Mouse (Mus musculus) E14TG2a.4 (cell line): ENCODE results near the gene Nkiras1.

Experiments used
- H3K27me3 ChIP-seq: 2 replicates; pipeline ENCODE4 v1.6.1; 2014; ENCODE audit warnings: low read length, control low read depth; ENCODE audit not compliant: insufficient read depth
- H3K36me3 ChIP-seq: 2 replicates; pipeline ENCODE4 v1.6.1; 2014; ENCODE audit warnings: low read length, control low read depth; ENCODE audit not compliant: insufficient read depth
- H3K4me1 ChIP-seq: replicated peaks from 2 replicates; pipeline ENCODE4 v1.6.1; 2014; ENCODE audit warnings: low read depth, low read length, control low read depth
- H3K4me3 ChIP-seq: replicated peaks from 2 replicates; pipeline ENCODE4 v1.5.1; 2014; ENCODE audit warnings: mild to moderate bottlenecking, low read length
- H3K9me3 ChIP-seq: 2 replicates; pipeline ENCODE4 v1.6.1; 2014; ENCODE audit warnings: low read length, control low read depth
- CTCF ChIP-seq: conservative IDR thresholded peaks from 2 replicates; pipeline ENCODE4 v1.5.1; 2014; ENCODE audit warnings: low read length
- NANOG ChIP-seq: IDR thresholded peaks from 2 replicates; pipeline ENCODE4 v1.6.1; 2014; ENCODE audit warnings: borderline replicate concordance, low read length, mixed read lengths
- POU5F1 ChIP-seq: IDR thresholded peaks from 2 replicates; pipeline ENCODE4 v1.6.1; 2014; ENCODE audit warnings: low read length, borderline replicate concordance

Gene Nkiras1

GRCm38 (mm10) chr14:18297441-18297840, 26.5 kb downstream of the Nkiras1 start:
- Histone ChIP-seq H3K36me3 (no peaks in the 10 kb centered on the region), H3K4me1 (no peaks in the 10 kb centered on the region), H3K27me3 (no peaks in the 10 kb centered on the region), H3K9me3 (no peaks in the 10 kb centered on the region), H3K4me3 (no peak overlapping the region)
- TF ChIP-seq NANOG (no peak), POU5F1 (no peak), CTCF (no peak)

DNA sequence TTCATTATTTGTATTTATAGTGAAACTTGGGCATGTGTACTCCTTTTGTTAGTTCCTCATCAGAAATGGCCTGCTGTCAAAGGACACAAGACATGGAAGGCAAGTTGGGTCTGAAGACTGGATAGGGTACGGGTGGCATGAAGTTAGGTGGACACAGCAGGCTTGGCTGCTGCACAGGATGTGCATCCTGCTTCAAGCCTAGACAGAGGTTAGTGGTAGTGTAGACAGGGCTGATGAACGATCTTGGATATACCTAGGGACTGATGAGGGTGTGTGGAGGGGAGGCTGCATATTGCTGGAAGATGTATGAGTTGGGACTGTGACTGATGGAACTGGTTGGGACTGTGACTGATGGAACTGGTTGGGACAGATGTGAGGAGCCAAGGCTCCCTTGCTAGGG, 27.9 kb downstream of the Nkiras1 start:
- no peaks in the 10 kb centered on the region for H3K27me3 ChIP-seq
- no peaks in the 10 kb centered on the region for H3K36me3 ChIP-seq
- no peaks in the 10 kb centered on the region for H3K4me1 ChIP-seq
- no peaks in the 10 kb centered on the region for H3K9me3 ChIP-seq
- H3K4me3 ChIP-seq: no peak overlapping the region
- no peak for TF ChIP-seq CTCF
- TF ChIP-seq NANOG: no peak
- TF ChIP-seq POU5F1: no peak

DNA sequence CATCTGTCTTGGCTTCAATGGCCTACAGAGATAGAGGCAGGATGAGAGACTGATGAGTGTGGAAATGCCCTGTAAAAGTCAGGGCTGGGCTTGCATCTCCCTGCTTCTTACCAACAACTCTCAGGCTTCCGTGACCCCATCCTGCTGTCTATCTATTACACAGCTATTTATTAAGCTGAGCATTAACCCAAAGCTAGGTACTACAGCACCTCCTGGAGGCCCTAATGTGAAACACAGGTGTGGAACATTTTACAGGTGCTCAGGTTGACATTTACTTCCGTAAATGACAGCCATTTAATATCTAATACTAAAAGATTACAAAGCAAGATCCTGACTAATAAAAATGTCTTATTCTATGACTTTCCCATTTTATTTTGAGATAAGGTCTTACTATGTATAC, 29.7 kb downstream of the Nkiras1 start:
- Histone ChIP-seq H3K36me3 (no peaks in the 10 kb centered on the region), H3K4me3 (no peak overlapping the region), H3K9me3 (no peaks in the 10 kb centered on the region), H3K27me3 (no peaks in the 10 kb centered on the region), H3K4me1 (no peaks in the 10 kb centered on the region)
- no peak for TF ChIP-seq NANOG
- peak; percentile 56 for TF ChIP-seq CTCF

GRCm38 (mm10) chr14:18301591-18301990, 30.7 kb downstream of the Nkiras1 start:
- Histone ChIP-seq H3K9me3 (no peaks in the 10 kb centered on the region), H3K4me1 (no peaks in the 10 kb centered on the region), H3K27me3 (no peaks in the 10 kb centered on the region), H3K36me3 (no peaks in the 10 kb centered on the region), H3K4me3 (no peak overlapping the region)
- no peak for TF ChIP-seq CTCF
- no peak for TF ChIP-seq POU5F1
- TF ChIP-seq NANOG: no peak

DNA sequence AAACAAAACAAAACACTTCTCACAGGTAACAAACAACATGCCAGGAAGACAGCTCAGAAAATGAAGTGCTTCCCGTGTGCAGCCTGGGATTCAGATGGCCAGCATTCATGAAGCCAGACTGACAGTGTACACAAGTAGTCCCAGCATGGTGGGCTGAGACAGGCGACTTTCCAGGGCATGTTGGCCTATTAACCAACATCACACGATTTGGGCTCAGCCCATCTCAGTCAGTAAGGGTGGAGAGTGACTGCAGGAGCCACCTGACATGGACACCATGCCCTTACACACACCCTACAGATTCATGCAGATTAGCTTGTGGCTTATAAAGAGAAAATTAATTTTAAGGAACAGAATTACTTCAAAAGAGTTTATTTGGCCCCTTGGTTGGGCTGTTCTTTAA, 31.8 kb downstream of the Nkiras1 start:
- H3K4me1 ChIP-seq: no peaks in the 10 kb centered on the region
- no peak overlapping the region for H3K4me3 ChIP-seq
- TF ChIP-seq POU5F1: no peak
- TF ChIP-seq CTCF: no peak
- no peak for TF ChIP-seq NANOG
- no peaks in the 10 kb centered on the region for H3K9me3 ChIP-seq
- H3K27me3 ChIP-seq: no peaks in the 10 kb centered on the region
- no peaks in the 10 kb centered on the region for H3K36me3 ChIP-seq

GRCm38 (mm10) chr14:18303262-18303661, 32.3 kb downstream of the Nkiras1 start:
- H3K4me1 ChIP-seq: no peaks in the 10 kb centered on the region
- no peak overlapping the region for H3K4me3 ChIP-seq
- H3K27me3 ChIP-seq: no peaks in the 10 kb centered on the region
- no peaks in the 10 kb centered on the region for H3K36me3 ChIP-seq
- no peaks in the 10 kb centered on the region for H3K9me3 ChIP-seq
- no peak for TF ChIP-seq CTCF
- TF ChIP-seq POU5F1: no peak
- TF ChIP-seq NANOG: no peak

DNA sequence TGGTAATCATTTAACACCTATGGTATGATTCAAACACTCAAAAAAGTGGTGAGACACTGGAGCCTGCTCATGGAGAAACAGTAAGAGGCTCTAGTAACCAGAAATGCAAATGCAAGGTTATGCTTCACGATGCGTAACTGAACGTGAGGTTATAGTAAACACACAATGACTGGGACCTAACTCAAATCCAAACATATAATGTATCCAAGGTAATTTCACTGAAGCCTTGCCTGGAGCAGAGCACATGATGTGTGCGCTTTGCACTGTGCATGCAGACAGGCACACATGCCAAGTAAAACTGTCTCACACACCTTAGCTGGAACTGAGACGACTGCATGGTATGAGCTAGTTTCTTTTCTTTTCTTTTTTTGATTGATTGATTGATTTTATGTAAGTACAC, 33.2 kb downstream of the Nkiras1 start:
- TF ChIP-seq CTCF (no peak), POU5F1 (no peak), NANOG (no peak)
- H3K4me1 ChIP-seq: no peaks in the 10 kb centered on the region; the same call in 1 of the 2 replicates
- no peaks in the 10 kb centered on the region for H3K9me3 ChIP-seq
- no peaks in the 10 kb centered on the region for H3K27me3 ChIP-seq
- H3K4me3 ChIP-seq: no peak overlapping the region
- no peaks in the 10 kb centered on the region for H3K36me3 ChIP-seq

DNA sequence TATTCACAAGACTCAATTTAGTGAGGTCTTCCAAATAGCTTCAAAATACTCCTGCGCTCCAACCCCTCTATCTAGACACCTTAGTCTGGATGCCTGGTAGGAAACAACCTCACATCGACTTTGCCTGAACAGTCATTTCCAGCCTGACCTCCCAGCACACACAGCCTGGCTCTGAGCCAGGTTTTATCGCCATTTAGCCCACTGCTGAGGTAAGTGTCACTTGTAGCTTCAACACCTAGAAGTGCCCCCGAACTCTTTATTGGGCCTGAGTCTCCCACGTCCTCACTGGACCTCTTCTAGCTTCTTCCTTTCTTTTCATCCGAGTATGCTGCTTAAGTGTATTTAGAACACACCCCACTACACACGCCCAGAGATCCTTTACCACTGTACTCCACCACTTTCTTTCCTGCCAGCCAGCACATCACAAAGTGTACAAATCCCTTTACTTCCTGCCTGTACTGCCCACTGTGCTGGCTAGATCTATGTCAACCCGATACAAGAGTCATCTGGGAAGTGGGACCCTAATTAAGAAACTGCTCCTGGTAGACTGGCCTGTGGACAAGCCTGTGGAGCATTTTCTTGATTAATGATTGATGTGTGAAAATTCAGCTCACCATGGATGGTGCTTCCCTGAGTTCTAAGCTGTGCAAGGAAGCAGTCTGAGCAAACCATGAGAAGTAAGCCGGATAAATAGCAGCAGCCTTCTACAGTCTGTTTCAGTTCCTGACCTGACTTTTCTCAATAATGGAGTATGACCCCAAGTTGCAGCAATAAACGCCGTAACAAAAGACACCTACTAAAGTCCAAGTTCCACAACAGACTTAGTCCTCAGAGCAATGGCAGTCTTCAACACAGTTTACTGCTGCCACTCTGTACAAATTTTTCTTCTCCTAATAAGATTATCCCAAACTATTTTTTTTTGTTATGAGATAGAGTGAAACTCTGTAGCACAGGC, 46.8 kb downstream of the Nkiras1 start:
- no peaks in the 10 kb centered on the region for H3K36me3 ChIP-seq
- H3K4me1 ChIP-seq: peaks cover 6% of the 10 kb centered on the region; the same call in 1 of the 2 replicates
- no peaks in the 10 kb centered on the region for H3K9me3 ChIP-seq
- no peak for TF ChIP-seq NANOG
- TF ChIP-seq POU5F1: no peak
- no peak for TF ChIP-seq CTCF
- H3K4me3 ChIP-seq: no peak overlapping the region
- no peaks in the 10 kb centered on the region for H3K27me3 ChIP-seq

- peaks cover 14% of the 10 kb centered on the region for H3K36me3 ChIP-seq
- H3K4me3 ChIP-seq: peak overlapping the region; percentile 75
- H3K9me3 ChIP-seq: no peaks in the 10 kb centered on the region
- peaks cover 20% of the 10 kb centered on the region for H3K27me3 ChIP-seq
- TF ChIP-seq CTCF (no peak), POU5F1 (peak; percentile 14; the same call in 1 of the 2 replicates), NANOG (peak; percentile 64; the same call in 1 of the 2 replicates)
- H3K4me1 ChIP-seq: peaks cover 27% of the 10 kb centered on the region
Observed at GRCm38 (mm10) chr14:18326968-18327672, 56.2 kb downstream of the Nkiras1 start.
